Mouse (Mus musculus) neural tube, embryonic 12.5 days (tissue): ENCODE results near the gene Gm9918. TPM values are rescaled to one million over a fixed set of nuclear protein-coding genes. Genes with fewer than 3 reads are reported as not detected.
"Not testable (repeated sequence)": the region's sequence is repeated elsewhere in the genome, so short reads cannot be mapped to it uniquely, and the experiment has no call there.

ENCODE experiments used
- ATAC-seq: fragments of 200-750 bp; cut with Nextera tagmentation; 2 replicates; pipeline ENCODE4 v1.8.0; 2017; ENCODE audit warnings: low read depth, mild to moderate bottlenecking, moderate TSS enrichment, moderate library complexity; ENCODE audit not compliant: low FRiP score
- H3K27ac ChIP-seq: fragments of 300-500 bp; sonication (generic); 2 replicates; pipeline ENCODE4 v1.5.1; 2016
- H3K27me3 ChIP-seq: fragments of 300-500 bp; sonication (generic); replicated peaks from 2 replicates; pipeline ENCODE4 v1.6.1; 2016; ENCODE audit warnings: mild to moderate bottlenecking
- H3K36me3 ChIP-seq: fragments of 300-500 bp; sonication (generic); 2 replicates; pipeline ENCODE4 v1.6.1; 2016; ENCODE audit warnings: mild to moderate bottlenecking
- H3K4me1 ChIP-seq: fragments of 300-500 bp; sonication (generic); 2 replicates; pipeline ENCODE4 v1.6.1; 2016
- H3K4me2 ChIP-seq: fragments of 300-500 bp; sonication (generic); replicated peaks from 2 replicates; pipeline ENCODE4 v1.6.1; 2016; ENCODE audit warnings: mild to moderate bottlenecking
- H3K4me3 ChIP-seq: fragments of 300-500 bp; sonication (generic); 2 replicates; pipeline ENCODE4 v1.5.1; 2016
- H3K9ac ChIP-seq: fragments of 300-500 bp; sonication (generic); 2 replicates; pipeline ENCODE4 v1.6.1; 2016; ENCODE audit warnings: mild to moderate bottlenecking
- H3K9me3 ChIP-seq: fragments of 300-500 bp; sonication (generic); 2 replicates; pipeline ENCODE4 v1.6.1; 2016; ENCODE audit warnings: mild to moderate bottlenecking
- WGBS: fragments of 180-500 bp; shearing (Covaris S2); methylation state at CpG from one replicate; pipeline ENCODE4 v1.1.7; 2016; 5-methylcytosine and 5-hydroxymethylcytosine counted together
- polyA plus RNA-seq: library from polyadenylated mRNA; unstranded; fragments of >200 nt; fragmentation: Nextera tagmentation; extraction: Ambion mirVana; gene quantifications from 2 replicates; pipeline ENCODE4 v1.2.1, GENCODE M21; 2016

Gene Gm9918
- polyA plus RNA-seq = 0.09 and 0.23 TPM in 2 replicates

- Histone ChIP-seq H3K9me3 (no peaks in the 10 kb centered on the region), H3K4me2 (peak within 1 kb of the TSS; percentile 48), H3K4me1 (peaks cover 9% of the 10 kb centered on the region), H3K4me3 (0 out of 2 replicates have a peak within 1 kb of the TSS, but pooled peaks have one; percentile 7), H3K36me3 (no peaks in the 10 kb centered on the region), H3K9ac (no peak within 1 kb of the TSS), H3K27me3 (peaks cover 21% of the 10 kb centered on the region; the same call in 1 of the 2 replicates), H3K27ac (no peak within 1 kb of the TSS)
- ATAC-seq = no peak
- WGBS = 13% methylated on average over 21 of the region's 21 CpGs
These were observed at the start of gene Gm9918 for GRCm38 (mm10) chr15:102270274-102270960. Gm9918 (plus strand) TSS chr15:102270563.

GRCm38 (mm10) chr15:102222386-102222785, 48.0 kb upstream of the Gm9918 start:
- H3K4me1 ChIP-seq = peaks cover 12% of the 10 kb centered on the region
- H3K9ac ChIP-seq = no peak overlapping the region
- peaks cover 23% of the 10 kb centered on the region for H3K27me3 ChIP-seq
- H3K27ac ChIP-seq = no peak overlapping the region
- WGBS = 63% methylated on average over 10 of the region's 10 CpGs
- H3K36me3 ChIP-seq = peaks cover 4% of the 10 kb centered on the region; the same call in 1 of the 2 replicates
- H3K4me3 ChIP-seq = no peak overlapping the region
- no peak for ATAC-seq
- no peak overlapping the region for H3K4me2 ChIP-seq
- no peaks in the 10 kb centered on the region for H3K9me3 ChIP-seq

- peak overlapping the region; percentile 40; the same call in 1 of the 2 replicates for H3K9ac ChIP-seq
- H3K9me3 ChIP-seq = no peaks in the 10 kb centered on the region
- WGBS = 3% methylated on average over 43 of the region's 43 CpGs
- peaks cover 12% of the 10 kb centered on the region for H3K4me1 ChIP-seq
- peaks cover 23% of the 10 kb centered on the region for H3K27me3 ChIP-seq
- H3K4me2 ChIP-seq = peak overlapping the region; percentile 77
- H3K27ac ChIP-seq = no peak overlapping the region
- no peaks in the 10 kb centered on the region for H3K36me3 ChIP-seq
- peak; percentile 82 for ATAC-seq
- H3K4me3 ChIP-seq = peak overlapping the region; percentile 37
These were observed 46.0 kb upstream of the Gm9918 start for GRCm38 (mm10) chr15:102224186-102224991.

GRCm38 (mm10) chr15:102224992-102225617, 45.3 kb upstream of the Gm9918 start:
- H3K9ac ChIP-seq = no peak overlapping the region
- H3K27me3 ChIP-seq = peaks cover 23% of the 10 kb centered on the region
- no peaks in the 10 kb centered on the region for H3K36me3 ChIP-seq
- peak overlapping the region; percentile 77 for H3K4me2 ChIP-seq
- H3K27ac ChIP-seq = no peak overlapping the region
- peaks cover 12% of the 10 kb centered on the region for H3K4me1 ChIP-seq
- ATAC-seq = no peak; the same call in 1 of the 2 replicates
- peak overlapping the region; percentile 37; the same call in 1 of the 2 replicates for H3K4me3 ChIP-seq
- 23% methylated on average over 20 of the region's 21 CpGs for WGBS
- H3K9me3 ChIP-seq = no peaks in the 10 kb centered on the region

GRCm38 (mm10) chr15:102225619-102226018, 44.7 kb upstream of the Gm9918 start:
- 81% methylated on average over 6 of the region's 6 CpGs for WGBS
- H3K9me3 ChIP-seq, H3K27ac ChIP-seq: not testable (repeated sequence)

GRCm38 (mm10) chr15:102230408-102231321, 39.7 kb upstream of the Gm9918 start:
- H3K27me3 ChIP-seq = no peaks in the 10 kb centered on the region
- H3K36me3 ChIP-seq = 0 out of 2 replicates have a peak, but pooled peaks cover 4% of the 10 kb centered on the region
- no peak overlapping the region for H3K9ac ChIP-seq
- no peaks in the 10 kb centered on the region for H3K9me3 ChIP-seq
- 85% methylated on average over 17 of the region's 17 CpGs for WGBS
- no peak overlapping the region for H3K27ac ChIP-seq
- no peaks in the 10 kb centered on the region; the same call in 1 of the 2 replicates for H3K4me1 ChIP-seq
- H3K4me3 ChIP-seq = no peak overlapping the region
- H3K4me2 ChIP-seq = no peak overlapping the region
- no peak for ATAC-seq

More at GRCm38 (mm10) chr15:102225619-102226018, 44.7 kb upstream of the Gm9918 start:
- H3K9ac ChIP-seq, H3K4me2 ChIP-seq, ATAC-seq, H3K4me3 ChIP-seq, H3K36me3 ChIP-seq: not testable (repeated sequence)
- H3K27me3 ChIP-seq = peaks cover 23% of the 10 kb centered on the region
- H3K4me1 ChIP-seq = peaks cover 12% of the 10 kb centered on the region

- WGBS = 59% methylated on average over 6 of the region's 6 CpGs
- no peaks in the 10 kb centered on the region; the same call in 1 of the 2 replicates for H3K4me1 ChIP-seq
- 0 out of 2 replicates have a peak, but pooled peaks cover 4% of the 10 kb centered on the region for H3K36me3 ChIP-seq
- H3K4me2 ChIP-seq = no peak within 1 kb of the TSS
- H3K9me3 ChIP-seq = no peaks in the 10 kb centered on the region
- no peak within 1 kb of the TSS for H3K27ac ChIP-seq
- no peak for ATAC-seq
- no peak within 1 kb of the TSS for H3K4me3 ChIP-seq
- no peak within 1 kb of the TSS for H3K9ac ChIP-seq
- H3K27me3 ChIP-seq = no peaks in the 10 kb centered on the region
These were observed 38.6 kb upstream of the Gm9918 start, which contains the start of gene Itgb7 for GRCm38 (mm10) chr15:102231748-102232147. Itgb7 (minus strand) TSS chr15:102231944.

- Histone ChIP-seq H3K9ac (no peak overlapping the region), H3K27me3 (no peaks in the 10 kb centered on the region)
- WGBS = 88% methylated on average over 7 of the region's 7 CpGs
These were observed 37.6 kb upstream of the Gm9918 start for GRCm38 (mm10) chr15:102232764-102233163.

GRCm38 (mm10) chr15:102233896-102234295, 36.5 kb upstream of the Gm9918 start:
- Histone ChIP-seq H3K27ac (no peak overlapping the region), H3K9me3 (no peaks in the 10 kb centered on the region), H3K9ac (no peak overlapping the region), H3K4me3 (no peak overlapping the region), H3K4me2 (no peak overlapping the region), H3K4me1 (no peaks in the 10 kb centered on the region; the same call in 1 of the 2 replicates), H3K36me3 (0 out of 2 replicates have a peak, but pooled peaks cover 4% of the 10 kb centered on the region), H3K27me3 (no peaks in the 10 kb centered on the region)
- WGBS = 18% methylated on average over 2 of the region's 2 CpGs
- ATAC-seq = no peak

More at GRCm38 (mm10) chr15:102232764-102233163, 37.6 kb upstream of the Gm9918 start:
- Histone ChIP-seq H3K27ac (no peak overlapping the region), H3K36me3 (0 out of 2 replicates have a peak, but pooled peaks cover 4% of the 10 kb centered on the region), H3K4me3 (no peak overlapping the region), H3K4me1 (no peaks in the 10 kb centered on the region; the same call in 1 of the 2 replicates), H3K4me2 (no peak overlapping the region), H3K9me3 (no peaks in the 10 kb centered on the region)
- ATAC-seq = no peak

- H3K27me3 ChIP-seq = peaks cover 4% of the 10 kb centered on the region; the same call in 1 of the 2 replicates
- H3K9ac ChIP-seq = 0 out of 2 replicates have a peak overlapping the region, but pooled peaks have one; percentile 26
- no peaks in the 10 kb centered on the region; the same call in 1 of the 2 replicates for H3K4me1 ChIP-seq
- H3K36me3 ChIP-seq = 0 out of 2 replicates have a peak, but pooled peaks cover 4% of the 10 kb centered on the region
- no peak overlapping the region for H3K4me3 ChIP-seq
- H3K4me2 ChIP-seq = peak overlapping the region; percentile 13; the same call in 1 of the 2 replicates
- no peaks in the 10 kb centered on the region for H3K9me3 ChIP-seq
- no peak overlapping the region for H3K27ac ChIP-seq
- 39% methylated on average over 21 of the region's 21 CpGs for WGBS
- no peak for ATAC-seq
These were observed 34.9 kb upstream of the Gm9918 start for GRCm38 (mm10) chr15:102235371-102236027.
